Mouse (Mus musculus) C2C12 (cell line): ENCODE results near the gene Pde6d. TPM values are rescaled to one million over a fixed set of nuclear protein-coding genes. Genes with fewer than 3 reads are reported as not detected.

Experiments used
- H3K27me3 ChIP-seq: one replicate; pipeline ENCODE4 v1.6.1; 2011; ENCODE audit not compliant: control insufficient read depth, insufficient read depth, insufficient read length
- H3K36me3 ChIP-seq: one replicate; pipeline ENCODE4 v1.6.1; 2011; ENCODE audit not compliant: control insufficient read depth, insufficient read depth
- H3K4me3 ChIP-seq: one replicate; pipeline ENCODE4 v1.5.1; 2011; ENCODE audit warnings: mild to moderate bottlenecking, control low read depth; ENCODE audit not compliant: poor library complexity, insufficient read depth, severe bottlenecking
- H3K79me2 ChIP-seq: one replicate; pipeline ENCODE4 v1.6.1; 2011; ENCODE audit not compliant: control insufficient read depth, insufficient read depth
- H3K79me3 ChIP-seq: one replicate; pipeline ENCODE4 v1.6.1; 2011; ENCODE audit warnings: low read depth, control low read depth
- H3ac ChIP-seq: one replicate; pipeline ENCODE3; 2011; ENCODE audit warnings: low read depth; ENCODE audit not compliant: control insufficient read depth, insufficient read length
- CEBPB ChIP-seq: IDR thresholded peaks from one replicate; pipeline ENCODE4 v1.6.1; 2011; ENCODE audit warnings: low read depth, mild to moderate bottlenecking, control low read depth, moderate library complexity
- CTCF ChIP-seq: IDR thresholded peaks from one replicate; pipeline ENCODE4 v1.5.1; 2011; ENCODE audit not compliant: control insufficient read depth, insufficient read depth, insufficient read length
- FOSL1 ChIP-seq: IDR thresholded peaks from one replicate; pipeline ENCODE4 v1.8.0; 2011; ENCODE audit warnings: mild to moderate bottlenecking, low read length; ENCODE audit not compliant: poor library complexity, insufficient read depth, severe bottlenecking
- MAX ChIP-seq: IDR thresholded peaks from one replicate; pipeline ENCODE4 v1.6.1; 2011; ENCODE audit warnings: mild to moderate bottlenecking, control low read depth
- MYOD1 ChIP-seq: IDR thresholded peaks from one replicate; pipeline ENCODE4 v1.6.1; 2011; ENCODE audit warnings: low read depth; ENCODE audit not compliant: control insufficient read depth, insufficient read length
- MYOG ChIP-seq: IDR thresholded peaks from one replicate; pipeline ENCODE4 v1.6.1; 2011; ENCODE audit not compliant: control insufficient read depth, insufficient read length; ENCODE audit errors: extremely low read depth
- USF1 ChIP-seq: IDR thresholded peaks from one replicate; pipeline ENCODE4 v1.6.1; 2011; ENCODE audit warnings: low read depth, mild to moderate bottlenecking, control low read depth, moderate library complexity
- polyA plus RNA-seq: library from polyadenylated mRNA; unstranded; fragments of >200 nt; fragmentation: generic; extraction: Trizol; gene quantifications from one replicate; pipeline ENCODE4 v1.2.1, GENCODE M21; 2012; ENCODE audit warnings: missing spikeins

The Pde6d gene
- polyA plus RNA-seq, 1 experiment: 41.8 TPM

DNA sequence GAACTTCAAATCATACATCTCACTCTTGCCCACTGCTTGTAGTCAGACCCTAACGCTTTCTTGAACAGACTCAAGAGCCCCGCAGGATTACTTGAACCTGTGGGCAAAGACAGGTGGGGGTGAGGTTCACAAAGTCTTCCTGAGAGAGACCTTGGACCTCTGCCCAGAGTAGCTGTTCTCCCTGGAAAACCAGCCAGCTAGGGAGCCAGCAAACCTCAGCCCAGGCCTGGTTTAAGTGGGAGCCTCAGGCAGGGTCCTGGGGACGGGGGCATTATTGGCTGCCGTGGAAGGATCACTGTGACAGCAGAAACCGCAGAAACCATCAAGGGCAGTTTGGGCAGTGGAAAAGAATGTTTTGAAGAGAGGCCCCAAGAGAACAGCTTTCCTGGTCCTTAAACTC lies 85.1 kb downstream of the Pde6d start:
- TF ChIP-seq FOSL1 (no peak), MYOD1 (no peak), MAX (no peak), USF1 (no peak), CEBPB (no peak), MYOG (no peak), CTCF (no peak)
- H3ac ChIP-seq: no peak overlapping the region
- no peaks in the 10 kb centered on the region for H3K36me3 ChIP-seq
- H3K4me3 ChIP-seq: no peak overlapping the region
- H3K79me2 ChIP-seq: no peaks in the 10 kb centered on the region
- no peaks in the 10 kb centered on the region for H3K27me3 ChIP-seq
- no peaks in the 10 kb centered on the region for H3K79me3 ChIP-seq

DNA sequence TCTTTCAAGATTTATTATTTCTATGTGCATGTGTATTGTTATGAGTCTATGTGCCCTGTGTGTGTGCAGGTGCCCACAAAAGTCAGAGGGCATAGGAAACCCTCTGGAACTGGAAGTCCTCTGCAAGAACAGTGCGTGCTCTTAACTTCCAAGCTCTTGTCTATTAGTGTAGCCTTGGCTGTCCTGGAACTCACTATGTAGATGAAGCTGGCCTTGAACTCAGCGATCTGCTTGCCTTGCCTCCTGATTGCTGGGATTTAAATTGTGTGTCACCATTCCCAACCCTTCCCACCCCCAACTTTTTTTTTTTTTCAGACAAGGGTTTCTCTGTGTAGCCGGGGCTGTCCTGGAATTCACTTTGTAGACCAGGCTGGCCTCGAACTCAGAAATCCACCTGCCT lies 86.1 kb downstream of the Pde6d start:
- Histone ChIP-seq H3K79me2 (no peaks in the 10 kb centered on the region), H3K27me3 (no peaks in the 10 kb centered on the region), H3ac (no peak overlapping the region), H3K79me3 (no peaks in the 10 kb centered on the region), H3K4me3 (no peak overlapping the region), H3K36me3 (no peaks in the 10 kb centered on the region)
- TF ChIP-seq FOSL1 (no peak), MYOG (no peak), USF1 (no peak), MAX (no peak), CEBPB (no peak), CTCF (no peak)

DNA sequence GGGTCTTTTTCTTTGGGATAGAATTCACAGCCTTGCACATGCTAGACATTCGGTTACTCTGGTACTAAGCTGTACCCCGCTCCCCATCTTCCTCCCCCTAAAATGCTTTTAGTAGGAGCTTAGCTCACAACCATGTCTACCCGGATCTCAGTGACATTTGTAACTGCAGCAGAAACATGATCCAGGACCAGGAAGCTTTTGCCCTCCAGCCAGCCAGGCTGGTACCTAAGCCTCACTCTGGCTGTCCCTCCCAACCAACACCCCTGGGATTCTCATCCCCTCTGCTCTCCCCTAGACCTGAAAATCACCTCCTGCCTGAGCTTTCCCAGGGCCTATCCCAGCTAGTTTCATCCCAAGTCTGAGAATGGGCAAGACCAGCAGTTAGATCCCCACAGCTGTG lies 88.6 kb downstream of the Pde6d start:
- Histone ChIP-seq H3K36me3 (no peaks in the 10 kb centered on the region), H3K27me3 (no peaks in the 10 kb centered on the region), H3K4me3 (no peak overlapping the region), H3K79me3 (no peaks in the 10 kb centered on the region), H3ac (no peak overlapping the region), H3K79me2 (peaks cover 1% of the 10 kb centered on the region)
- TF ChIP-seq MAX (no peak), CTCF (no peak), USF1 (no peak), CEBPB (no peak), MYOG (no peak), MYOD1 (no peak), FOSL1 (no peak)

Other genes starting within 250 kb of the Pde6d start
- 286 TPM for gene Ncl, start 223.2 kb downstream of the Pde6d start, polyA plus RNA-seq
- gene Nmur1, start 156.4 kb downstream of the Pde6d start, polyA plus RNA-seq: 0.02 TPM
- not detected for gene Tex44, start 156.3 kb downstream of the Pde6d start, polyA plus RNA-seq
- 2,542 TPM for gene Ptma, start 55.9 kb downstream of the Pde6d start, polyA plus RNA-seq
- 25.2 TPM for gene Cops7b, start 275 bp upstream of the Pde6d start, polyA plus RNA-seq
- gene Nppc, start 87.9 kb upstream of the Pde6d start, polyA plus RNA-seq: not detected
- 6.6 TPM for gene Dis3l2, start 121.2 kb upstream of the Pde6d start, polyA plus RNA-seq